Mouse (Mus musculus) thymus, adult 2 months (tissue): ENCODE results near the gene Zfyve28. TPM values are rescaled to one million over a fixed set of nuclear protein-coding genes. Genes with fewer than 3 reads are reported as not detected.

Source experiments
- DNase-seq: peaks from one replicate; pipeline ENCODE4 v3.0.0; 2021
- H3K27ac ChIP-seq: fragments of 200-500 bp; 2 replicates; pipeline ENCODE4 v1.5.1; 2012; ENCODE audit warnings: low read length, control low read depth; ENCODE audit not compliant: control insufficient read depth, insufficient read depth
- H3K27me3 ChIP-seq: fragments of 200-500 bp; 2 replicates; pipeline ENCODE4 v1.6.1; 2012; ENCODE audit warnings: mild to moderate bottlenecking, low read length, moderate library complexity, mixed read lengths; ENCODE audit not compliant: control insufficient read depth, insufficient read depth
- H3K36me3 ChIP-seq: fragments of 200-500 bp; 2 replicates; pipeline ENCODE4 v1.6.1; 2012; ENCODE audit warnings: mild to moderate bottlenecking, low read length, moderate library complexity; ENCODE audit not compliant: control insufficient read depth, insufficient read depth
- H3K4me1 ChIP-seq: fragments of 200-500 bp; replicated peaks from 2 replicates; pipeline ENCODE4 v1.6.1; 2012; ENCODE audit warnings: low read length; ENCODE audit not compliant: control insufficient read depth, insufficient read depth
- H3K4me3 ChIP-seq: fragments of 200-500 bp; 2 replicates; pipeline ENCODE4 v1.5.1; 2012; ENCODE audit warnings: mild to moderate bottlenecking, low read length, control low read depth, moderate library complexity; ENCODE audit not compliant: control insufficient read depth, insufficient read depth
- CTCF ChIP-seq: fragments of 200-500 bp; IDR thresholded peaks from 2 replicates; pipeline ENCODE4 v1.5.1; 2012; ENCODE audit warnings: mild to moderate bottlenecking, control low read depth, low read length, moderate library complexity, borderline replicate concordance; ENCODE audit not compliant: control insufficient read depth, poor library complexity, insufficient read depth; ENCODE audit errors: extremely low read depth
- POLR2A ChIP-seq: fragments of 200-500 bp; IDR thresholded peaks from 2 replicates; pipeline ENCODE4 v1.6.1; 2012; ENCODE audit warnings: mild to moderate bottlenecking, low read length, control low read depth, moderate library complexity; ENCODE audit not compliant: control insufficient read depth, poor library complexity, insufficient read depth; ENCODE audit errors: extremely low read depth
- WGBS: fragments of 180-500 bp; shearing (Covaris S2); methylation state at CpG from one replicate; pipeline ENCODE4 v1.1.7; 2018; 5-methylcytosine and 5-hydroxymethylcytosine counted together
- polyA plus RNA-seq: library from polyadenylated mRNA; depleted of rRNA; stranded (reverse); fragments of >200 nt; gene quantifications from 2 replicates; pipeline ENCODE4 v1.2.3, GENCODE M21; 2012; rRNA removed

Zfyve28 gene
- polyA plus RNA-seq, 1 experiment: 39.1 TPM

DNA sequence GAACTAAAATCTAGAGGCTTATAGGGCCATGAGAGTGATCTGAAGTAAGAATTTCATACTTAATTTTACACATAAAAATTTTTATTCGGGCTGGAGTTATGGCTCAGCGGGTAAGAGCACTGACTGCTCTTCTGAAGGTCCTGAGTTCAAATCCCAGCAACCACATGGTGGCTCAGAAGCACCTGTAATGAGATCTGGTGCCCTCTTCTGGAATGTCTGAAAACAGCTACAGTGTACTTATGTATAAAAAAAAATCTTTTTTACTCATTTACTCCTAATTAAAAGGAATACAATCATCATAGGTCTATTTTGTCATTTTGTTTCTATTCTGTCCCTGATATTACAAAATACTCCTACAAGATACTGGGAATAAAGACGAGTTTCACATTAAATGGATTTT is 140.7 kb downstream of the Zfyve28 start:
- TF ChIP-seq POLR2A (no peak), CTCF (no peak)
- DNase-seq: no peak
- H3K4me1 ChIP-seq: no peaks in the 10 kb centered on the region
- H3K4me3 ChIP-seq: no peak overlapping the region
- H3K36me3 ChIP-seq: no peaks in the 10 kb centered on the region
- no peaks in the 10 kb centered on the region for H3K27me3 ChIP-seq
- WGBS: 96% methylated on average over 3 of the region's 3 CpGs
- H3K27ac ChIP-seq: no peak overlapping the region

Other genes with a start within 250 kb of the Zfyve28 start
- 2.3 and 2.4 TPM in 2 replicates for gene Poln, start 119.0 kb downstream of the Zfyve28 start, polyA plus RNA-seq
- gene Haus3, start 118.9 kb downstream of the Zfyve28 start, polyA plus RNA-seq: 3.3 and 4.2 TPM in 2 replicates
- gene Mxd4, start 100.7 kb downstream of the Zfyve28 start, polyA plus RNA-seq: 515 and 525 TPM in 2 replicates
- gene Cfap99, start 151 bp upstream of the Zfyve28 start, polyA plus RNA-seq: not detected in 2 replicates
- gene Rnf4, start 47.8 kb upstream of the Zfyve28 start, polyA plus RNA-seq: 110 and 125 TPM in 2 replicates
- 118 and 130 TPM in 2 replicates for gene Fam193a, start 81.5 kb upstream of the Zfyve28 start, polyA plus RNA-seq
- 19.8 and 22.0 TPM in 2 replicates for gene Tnip2, start 225.5 kb upstream of the Zfyve28 start, polyA plus RNA-seq
- gene Sh3bp2, start 237.4 kb upstream of the Zfyve28 start, polyA plus RNA-seq: 33.8 and 40.6 TPM in 2 replicates